Mouse (Mus musculus): ENCODE measurements around the gene Rab31.

DNA sequence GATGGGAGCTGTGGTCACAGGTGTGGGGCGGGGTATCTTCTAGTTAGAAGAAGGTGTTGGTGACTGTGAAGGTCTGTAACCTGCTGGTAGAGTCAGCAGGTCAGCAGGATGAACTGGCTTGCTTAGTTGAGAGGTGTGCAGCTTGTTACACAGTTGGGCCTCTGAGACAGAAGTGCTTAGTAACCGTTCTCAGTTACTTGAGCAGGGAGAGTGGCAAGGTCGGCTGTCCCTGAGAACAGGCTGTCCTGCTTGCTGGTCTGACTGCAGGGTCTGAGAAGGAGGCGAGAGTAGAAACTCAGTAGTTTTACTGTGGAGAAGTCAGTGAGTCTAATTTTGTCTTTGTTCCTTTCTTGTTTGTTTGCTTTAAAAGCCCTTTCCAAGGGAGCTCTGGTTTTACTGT lies 33.4 kb upstream of the Rab31 start:
- TF ChIP-seq USF1 (IDR thresholded peaks at IDR 0.05; ENCODE audit: low read depth) (no peak), POLR2A (IDR thresholded peaks at IDR 0.05; ENCODE audit: insufficient read length, low read depth) (no peak), TCF3 (IDR thresholded peaks at IDR 0.05; ENCODE audit: insufficient read length, low read depth) (no peak), SRF (IDR thresholded peaks at IDR 0.05; ENCODE audit: control insufficient read depth, insufficient read length, low read depth) (no peak), TCF12 (IDR thresholded peaks at IDR 0.05; ENCODE audit: insufficient read depth, poor library complexity, severe bottlenecking) (no peak), E2F4 (IDR thresholded peaks at IDR 0.05; ENCODE audit: insufficient read depth) (no peak), MAX (IDR thresholded peaks at IDR 0.05; ENCODE audit: low read depth) (no peak), MYOD1 (IDR thresholded peaks at IDR 0.05; ENCODE audit: control insufficient read depth in 1 of 3, insufficient read length in 2 of 3, low read depth in 2 of 3) (no peak)

Data from myocyte (in vitro differentiated cells).